Mouse (Mus musculus) retina, postnatal 1 day (tissue): ENCODE data around the gene Ptprt.

Experiments
- DNase-seq: peaks from one replicate; pipeline ENCODE4 v3.0.0-alpha.2; 2012

Ptprt gene

GRCm38 (mm10) chr2:161660827-161661226 lies 1000.1 kb downstream of the Ptprt start:
- DNase-seq, result peak; percentile 50

- no peak for DNase-seq
Measured at GRCm38 (mm10) chr2:161657046-161657445, 1003.9 kb downstream of the Ptprt start.

GRCm38 (mm10) chr2:161656632-161657031 lies 1004.3 kb downstream of the Ptprt start:
- no peak for DNase-seq

GRCm38 (mm10) chr2:161640805-161641204 lies 1020.1 kb downstream of the Ptprt start:
- DNase-seq, result no peak

GRCm38 (mm10) chr2:161634084-161634483 lies 1026.9 kb downstream of the Ptprt start:
- DNase-seq, result no peak

GRCm38 (mm10) chr2:161625896-161626295 lies 1035.1 kb downstream of the Ptprt start:
- DNase-seq, result peak; percentile 75

GRCm38 (mm10) chr2:161608401-161608800 lies 1052.5 kb downstream of the Ptprt start:
- peak; percentile 34 for DNase-seq

GRCm38 (mm10) chr2:161607372-161607771 lies 1053.6 kb downstream of the Ptprt start:
- DNase-seq, result peak; percentile 47

- peak; percentile 13 for DNase-seq
Measured at GRCm38 (mm10) chr2:161600206-161600808, 1060.6 kb downstream of the Ptprt start.

GRCm38 (mm10) chr2:161593391-161594152 lies 1067.4 kb downstream of the Ptprt start:
- DNase-seq, result no peak

- no peak for DNase-seq
Measured at GRCm38 (mm10) chr2:161574401-161574800, 1086.5 kb downstream of the Ptprt start.

- DNase-seq, result no peak
Measured at GRCm38 (mm10) chr2:161572201-161572600, 1088.7 kb downstream of the Ptprt start.

- no peak for DNase-seq
Measured at GRCm38 (mm10) chr2:161570236-161570995, 1090.5 kb downstream of the Ptprt start.

- DNase-seq, result no peak
Measured at GRCm38 (mm10) chr2:161561502-161561901, 1099.4 kb downstream of the Ptprt start.

GRCm38 (mm10) chr2:161557874-161558273 lies 1103.1 kb downstream of the Ptprt start:
- DNase-seq, result no peak

- DNase-seq, result no peak
Measured at GRCm38 (mm10) chr2:161553651-161554050, 1107.3 kb downstream of the Ptprt start.

- DNase-seq, result no peak
Measured at GRCm38 (mm10) chr2:161552011-161552410, 1108.9 kb downstream of the Ptprt start.

GRCm38 (mm10) chr2:161549577-161549976 lies 1111.4 kb downstream of the Ptprt start:
- DNase-seq, result no peak

- no peak for DNase-seq
Measured at GRCm38 (mm10) chr2:161547318-161547717, 1113.6 kb downstream of the Ptprt start.

- DNase-seq, result no peak
Measured at GRCm38 (mm10) chr2:161545406-161545805, 1115.5 kb downstream of the Ptprt start.

GRCm38 (mm10) chr2:161534151-161534550 lies 1126.8 kb downstream of the Ptprt start:
- no peak for DNase-seq

GRCm38 (mm10) chr2:161527192-161527591 lies 1133.8 kb downstream of the Ptprt start:
- DNase-seq, result no peak

GRCm38 (mm10) chr2:161519671-161520070 lies 1141.3 kb downstream of the Ptprt start:
- no peak for DNase-seq

- DNase-seq, result peak; percentile 80
Measured at GRCm38 (mm10) chr2:161516921-161517320, 1144.0 kb downstream of the Ptprt start.
